Mouse (Mus musculus): ENCODE results near the gene Pnma5.

- no peak for TF ChIP-seq CTCF (IDR thresholded peaks at IDR 0.05; ENCODE audit: low read depth)
- TF ChIP-seq EP300 (IDR thresholded peaks at IDR 0.05; ENCODE audit: low read depth): no peak
These were observed 25.4 kb upstream of the Pnma5 start for GRCm38 (mm10) chrX:73062323-73062722.

All from liver, embryonic 14.5 days (tissue).